Mouse (Mus musculus) lung, postnatal 14 days (tissue): ENCODE results near the gene B9d1.

Experiments used
- DNase-seq: peaks from one replicate; pipeline ENCODE4 v3.0.0; 2021

Gene B9d1

GRCm38 (mm10) chr11:61489874-61490273, 15.1 kb upstream of the B9d1 start:
- DNase-seq, result no peak

DNA sequence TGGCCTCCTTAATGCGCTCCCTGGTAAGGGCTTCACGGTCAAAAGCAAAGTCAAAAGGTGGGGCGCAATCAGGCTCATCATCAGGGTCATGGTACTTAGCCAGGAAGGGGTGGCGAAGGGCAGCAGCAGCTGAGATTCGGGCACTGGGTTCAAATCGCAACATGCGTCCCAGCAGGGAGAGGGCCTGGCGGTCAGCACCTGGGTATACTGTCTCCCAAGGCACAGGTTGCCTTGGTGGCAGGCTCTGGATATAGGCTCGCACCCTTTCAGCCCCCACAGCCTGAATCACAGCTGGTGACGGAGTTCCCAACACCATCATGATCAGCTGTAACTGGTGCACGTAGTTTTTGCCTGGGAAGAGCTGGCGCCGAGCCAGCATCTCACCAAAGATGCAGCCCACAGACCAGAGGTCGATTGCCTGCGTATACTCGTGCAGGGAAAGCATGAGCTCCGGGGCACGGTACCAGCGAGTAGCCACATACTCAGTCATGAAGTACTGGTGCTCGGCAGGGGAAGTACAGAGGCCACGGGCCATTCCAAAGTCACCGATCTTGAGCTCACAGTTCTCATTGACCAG, 13.9 kb upstream of the B9d1 start:
- DNase-seq, result no peak

GRCm38 (mm10) chr11:61492749-61493401, 12.1 kb upstream of the B9d1 start:
- no peak for DNase-seq

- DNase-seq, result peak; percentile 35
These were observed 11.3 kb upstream of the B9d1 start for GRCm38 (mm10) chr11:61493525-61494128.

DNA sequence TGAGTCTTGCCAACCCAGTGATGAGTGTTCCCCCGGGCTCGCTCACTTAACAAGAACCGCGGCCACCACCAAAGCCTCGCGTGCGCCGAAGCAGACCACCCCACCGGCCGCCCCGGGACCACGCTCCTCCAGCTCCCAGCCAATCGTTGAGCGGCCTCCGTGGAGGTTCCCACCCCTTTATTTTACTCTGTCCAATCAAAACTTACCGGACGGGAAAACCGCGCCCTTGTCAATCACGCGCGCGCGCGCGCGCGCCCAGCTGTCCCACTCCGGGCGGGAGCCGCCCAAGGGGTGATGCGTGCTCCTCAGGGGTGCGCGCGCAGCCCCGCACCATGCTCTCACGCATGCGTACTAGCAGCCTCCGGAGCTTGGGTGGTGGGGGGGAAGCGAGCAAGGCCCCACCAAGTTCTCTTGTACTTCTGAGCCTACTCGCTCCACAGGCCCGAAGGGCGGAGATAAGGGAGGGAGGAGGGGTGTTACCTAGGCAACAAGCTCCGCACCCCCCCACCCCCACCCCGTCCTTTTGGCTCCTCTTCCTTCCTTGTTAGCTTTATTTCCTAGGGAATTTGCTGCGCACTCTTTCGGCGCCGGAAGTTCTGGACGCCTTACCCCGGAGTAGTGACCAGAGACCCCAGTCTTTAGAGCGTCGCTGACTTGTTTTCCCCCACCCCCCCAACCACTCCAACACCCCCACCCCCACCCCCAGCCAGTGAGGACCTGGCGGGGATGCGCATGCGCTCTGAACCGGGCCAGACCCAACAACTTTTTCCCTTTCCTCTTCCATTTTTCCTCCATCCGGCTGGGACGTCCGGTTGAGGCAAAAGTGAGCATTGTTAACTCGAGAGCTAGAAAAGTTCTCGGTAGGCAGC, 10.6 kb upstream of the B9d1 start, which contains the start of gene Mapk7:
Gene Mapk7 (minus strand): TSS at position 278 of the 869 bp plus-strand sequence.
- DNase-seq, result peak; percentile 98

DNA sequence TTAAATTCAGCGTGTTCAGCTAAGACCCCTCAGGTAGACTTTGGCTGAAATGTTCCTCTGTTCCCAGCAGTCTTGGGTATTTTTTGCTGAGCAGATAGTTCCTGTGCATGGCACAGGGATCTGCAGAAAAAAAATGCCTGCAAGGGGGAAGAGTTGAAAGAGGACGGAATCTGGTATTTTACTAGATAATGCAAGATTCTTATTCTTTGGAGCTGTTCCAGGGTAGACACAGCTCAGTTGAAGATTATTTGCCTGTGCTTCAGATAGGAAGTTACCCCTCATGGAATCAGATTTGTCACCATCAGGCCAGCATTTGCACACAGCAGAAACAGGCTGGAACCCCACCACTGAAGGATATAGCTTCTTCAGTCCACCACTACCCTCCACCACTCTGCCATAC, 9.4 kb upstream of the B9d1 start:
- DNase-seq, result no peak

GRCm38 (mm10) chr11:61497490-61497889, 7.5 kb upstream of the B9d1 start:
- DNase-seq, result no peak

DNA sequence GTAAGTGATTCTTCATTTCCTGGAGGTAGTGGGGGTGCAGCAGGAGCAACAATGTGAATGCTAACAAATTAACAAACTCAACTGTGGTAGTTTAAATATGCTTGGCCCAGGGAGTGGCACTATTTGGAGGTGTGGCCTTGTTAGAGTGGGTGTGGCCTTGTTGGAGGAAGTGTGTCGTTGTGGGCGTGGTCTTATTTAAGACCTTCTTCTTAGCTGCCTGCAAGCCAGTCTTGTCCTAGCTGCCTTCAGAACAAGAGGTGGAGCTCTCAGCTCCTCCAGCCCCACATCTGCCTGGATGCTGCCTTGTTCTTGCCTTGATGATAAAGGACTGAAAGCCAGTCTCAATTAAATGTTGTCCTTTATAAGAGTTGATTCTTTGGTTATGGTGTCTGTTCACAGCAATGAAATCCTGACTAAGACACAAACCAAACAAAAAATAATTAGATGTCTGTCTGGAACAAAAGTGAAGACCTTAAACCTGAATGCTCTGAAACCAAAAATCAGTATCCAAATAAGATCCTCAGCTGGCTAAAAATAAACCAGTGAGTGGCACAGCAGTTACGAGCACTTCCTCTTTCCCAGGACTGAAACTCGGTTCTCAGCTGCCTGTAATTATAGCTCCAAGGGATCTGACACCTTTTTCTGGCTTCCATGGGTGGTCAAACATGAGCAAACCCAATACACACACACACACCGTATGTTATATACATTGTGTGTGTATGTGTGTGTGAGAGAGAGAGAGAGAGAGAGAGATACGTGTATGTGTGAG, 6.0 kb upstream of the B9d1 start:
- DNase-seq, result no peak

- DNase-seq, result no peak
These were observed 1.0 kb upstream of the B9d1 start for GRCm38 (mm10) chr11:61503933-61504332.

DNA sequence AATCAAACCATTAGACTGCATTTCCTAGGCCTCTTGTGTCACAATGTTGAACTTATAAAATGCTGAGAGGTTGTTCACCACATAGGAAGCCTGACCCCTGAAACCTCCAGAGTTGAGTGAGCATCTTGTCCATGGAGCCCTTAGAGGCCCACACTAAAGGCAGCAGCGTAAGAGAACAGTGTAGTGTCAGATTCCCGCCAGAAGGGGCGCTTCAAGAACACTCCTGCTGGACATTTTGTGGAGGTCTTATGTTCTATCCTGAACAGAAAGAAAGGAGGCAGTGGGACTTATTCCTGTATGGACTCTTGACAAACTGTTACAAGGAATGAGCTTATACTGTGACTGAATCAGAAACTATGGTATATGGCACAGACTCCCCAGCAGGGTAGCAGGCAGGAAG, 10.0 kb downstream of the B9d1 start:
- DNase-seq, result peak; percentile 74

- no peak for DNase-seq
These were observed 13.0 kb downstream of the B9d1 start for GRCm38 (mm10) chr11:61517971-61518370.

DNA sequence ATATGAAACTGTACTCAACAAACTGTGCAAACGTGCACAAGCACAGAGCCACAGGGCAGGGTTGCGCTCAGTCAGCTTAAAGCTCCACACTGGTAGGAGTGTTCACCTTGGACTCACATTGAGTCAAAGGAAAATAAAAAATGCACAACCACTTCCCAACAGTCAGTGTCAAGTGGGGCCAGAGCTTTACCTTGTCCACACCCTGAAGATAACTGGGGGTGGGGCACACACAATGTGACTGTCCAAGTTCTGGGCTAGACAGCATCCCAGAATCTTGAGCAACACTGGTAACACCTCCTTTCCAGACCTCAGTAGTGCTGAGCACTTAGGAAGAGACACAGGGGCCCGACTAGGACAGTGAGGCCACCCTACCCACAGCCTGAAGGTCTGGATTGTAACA, 13.9 kb downstream of the B9d1 start:
- DNase-seq, result no peak

- DNase-seq, result no peak
These were observed 14.7 kb downstream of the B9d1 start for GRCm38 (mm10) chr11:61519484-61520107.

DNA sequence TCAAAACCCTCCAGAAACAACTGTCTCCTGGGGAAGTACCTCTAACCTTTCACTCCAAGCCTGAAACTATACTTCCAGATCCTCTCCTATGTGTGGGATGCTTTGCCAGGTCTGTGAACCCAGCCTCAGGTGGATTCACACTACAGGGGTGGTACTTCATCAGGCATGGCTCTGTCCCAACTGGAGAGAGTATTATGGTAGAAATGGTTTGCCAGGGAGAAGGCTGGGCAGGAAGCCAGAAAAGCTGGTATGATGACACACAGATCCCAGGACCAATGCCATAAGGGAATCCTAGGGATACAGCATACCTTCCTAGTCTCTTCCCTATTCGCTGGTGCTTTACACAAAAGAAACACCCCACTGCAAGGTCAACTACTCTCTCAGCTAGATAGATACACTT, 21.9 kb downstream of the B9d1 start:
- peak; percentile 30 for DNase-seq

GRCm38 (mm10) chr11:61529268-61529713, 24.3 kb downstream of the B9d1 start:
- DNase-seq, result peak; percentile 46

DNA sequence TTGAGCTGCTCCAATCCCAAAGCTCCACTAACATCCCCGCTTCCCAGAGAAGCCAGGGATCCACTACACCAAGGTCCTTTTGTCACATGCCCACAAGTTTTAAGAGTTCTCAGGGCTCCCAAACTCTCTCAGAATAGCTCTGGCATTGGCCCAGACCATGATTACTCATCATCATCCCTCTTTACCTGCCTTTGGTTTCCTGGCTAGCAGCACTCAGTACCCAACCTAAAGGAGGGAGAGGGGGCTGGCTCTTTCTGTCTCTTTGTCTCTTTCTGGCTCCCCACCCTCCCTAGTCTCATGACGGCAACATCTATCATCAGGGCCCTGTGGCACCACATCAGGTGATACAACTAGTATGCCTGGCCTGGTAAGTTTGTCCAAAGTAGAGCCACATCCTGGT, 27.9 kb downstream of the B9d1 start:
- DNase-seq, result peak; percentile 33

DNA sequence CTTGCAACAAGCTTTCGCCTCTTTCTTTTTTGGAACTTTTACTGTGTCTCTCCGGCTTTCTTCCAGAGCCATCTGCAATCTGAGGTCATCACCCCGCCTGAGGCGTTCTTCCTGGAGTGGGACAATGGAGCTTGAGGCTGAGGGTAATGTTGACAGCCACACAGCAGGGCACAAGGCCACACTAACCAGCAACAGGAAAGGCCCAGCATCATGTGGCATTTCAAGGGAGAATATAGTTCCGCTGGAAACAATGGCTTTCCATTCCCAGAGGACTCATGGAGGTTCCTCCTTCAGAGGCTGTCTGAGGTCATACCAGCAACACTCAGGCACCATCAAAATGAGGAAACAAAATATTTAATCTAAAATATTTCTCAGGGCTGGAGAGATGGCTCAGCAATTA, 28.6 kb downstream of the B9d1 start:
- peak; percentile 54 for DNase-seq

DNA sequence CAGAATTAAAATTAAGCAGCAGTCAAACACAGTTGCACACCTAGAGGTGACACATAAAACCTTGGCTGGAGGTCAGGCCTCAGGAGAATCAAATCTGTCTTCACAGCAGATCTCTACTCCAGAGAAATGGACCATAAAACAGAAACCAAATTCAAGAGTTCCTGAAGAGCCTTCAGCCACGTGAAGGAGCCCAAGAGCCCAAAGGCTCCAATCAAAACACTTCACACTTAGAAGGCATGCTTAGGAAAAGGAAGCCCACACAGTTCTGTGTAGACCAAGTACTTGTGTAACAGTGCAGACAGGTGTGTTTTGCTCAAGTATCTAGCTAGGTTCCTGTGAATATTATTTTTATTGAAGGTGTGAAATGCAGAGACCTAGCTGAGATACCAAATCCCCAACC, 30.6 kb downstream of the B9d1 start:
- DNase-seq, result no peak

DNA sequence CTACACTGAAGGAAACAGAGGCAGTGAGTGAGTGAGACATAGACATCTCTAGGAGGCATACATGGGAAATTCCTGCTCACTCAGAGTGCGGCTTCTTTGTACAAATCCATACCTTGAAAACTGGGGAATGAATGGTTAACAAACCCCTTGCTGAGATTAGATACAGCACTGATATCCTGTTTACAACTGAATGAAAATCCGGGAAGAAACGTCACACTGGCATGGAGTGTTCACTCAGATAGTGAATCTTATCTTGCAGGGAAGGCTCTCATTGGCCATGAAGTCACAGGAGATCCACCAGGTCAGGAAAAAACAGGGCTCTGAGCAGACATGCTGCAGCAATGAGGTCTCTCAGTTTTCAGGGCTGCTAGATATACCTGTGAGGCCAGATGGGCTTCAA, 32.0 kb downstream of the B9d1 start:
- DNase-seq, result peak; percentile 29

GRCm38 (mm10) chr11:61537362-61537761, 32.4 kb downstream of the B9d1 start:
- no peak for DNase-seq

GRCm38 (mm10) chr11:61540642-61541041, 35.7 kb downstream of the B9d1 start:
- no peak for DNase-seq

DNA sequence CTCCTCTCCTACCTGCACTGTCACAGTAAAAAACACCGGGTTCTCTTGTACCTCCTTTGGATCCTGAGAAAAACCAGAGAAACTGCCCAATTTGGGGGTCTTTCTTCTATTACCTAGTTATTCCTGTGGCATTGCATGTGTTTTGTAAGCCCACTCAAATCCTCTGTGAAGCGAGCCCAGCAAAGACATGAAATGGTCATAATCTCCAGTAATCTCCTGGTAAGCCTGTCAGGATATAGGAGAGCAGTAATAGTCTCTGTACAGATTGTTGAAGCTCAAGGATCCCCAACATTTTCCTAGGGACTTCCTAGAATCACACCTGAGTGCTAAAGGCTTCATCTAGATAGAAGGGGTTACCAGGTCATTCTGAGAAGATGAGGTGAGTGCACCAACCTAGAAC, 36.2 kb downstream of the B9d1 start:
- no peak for DNase-seq
